ENCODE assay signal across 15 mouse cellular contexts in genomic region chr4:101062146-101062545, GRCm38 (mm10). TPM values are rescaled to one million over a fixed set of nuclear protein-coding genes. Genes with fewer than 3 reads are reported as not detected.
DNase-seq lines count a peak whose midpoint lies in the region.
"Had no signal": no experiment of that assay in that cellular context is flagged by ENCODE, and none has a peak within 500 bp of the region (broad histone marks: within the 10 kb centered on the region; RNA-seq: fewer than 3 reads in every experiment).

No protein-coding gene starts in this region.

- DNase-seq in cerebellum, postnatal 10 days, result peak; percentile 9 to 30
- DNase-seq in cerebellum, postnatal 25 days, result no peak
- DNase-seq in layer of hippocampus, adult 11-12 months (ENCODE audit: low spot score), result peak; percentile 18
- no peak for DNase-seq in layer of hippocampus, adult 18-20 months (ENCODE audit: low spot score in 2 of 2)
- peak; percentile 1 for DNase-seq in thymus, postnatal 25 days
- no peak for DNase-seq in thymus, postnatal 14 days
- DNase-seq in kidney, adult 9 months, result no peak
- no peak for DNase-seq in urinary bladder, postnatal 25 days (ENCODE audit: low spot score)
- DNase-seq: adrenal gland, adult 8-10 months; heart, adult 2 months had no signal

RNA-seq across cellular contexts. Expression of gene Raver2, which starts 6.6 kb away (rescaled TPM):
- 10 to 100 TPM; 45.6 to 47.8 TPM for total RNA-seq in layer of hippocampus, adult 18-20 months (2021)
- total RNA-seq: megakaryocyte-erythroid progenitor cell, adult 5-6 weeks had no signal

RNA-seq across cellular contexts. Expression of gene Gm10577, which starts 41.6 kb away (rescaled TPM):
- total RNA-seq in layer of hippocampus, adult 18-20 months (2021), result not detected
- total RNA-seq: adrenal gland, adult 8-10 months; heart, adult 2 months; heart, postnatal 14 days; layer of hippocampus, adult 8-10 months; left cerebral cortex, postnatal 25 days; megakaryocyte-erythroid progenitor cell, adult 5-6 weeks; neutrophil, adult 5-6 weeks had no signal

Comparison
In these comparisons a context has a peak if more than half of its experiments do, and no peak if none do; other contexts are left out.
1. DNase-seq: peak in cerebellum, postnatal 10 days (2 of 2), layer of hippocampus, adult 11-12 months (single experiment) and thymus, postnatal 25 days (single experiment); none in cerebellum, postnatal 25 days (0 of 2), layer of hippocampus, adult 18-20 months (0 of 2), thymus, postnatal 14 days (single experiment), kidney, adult 9 months (single experiment) and urinary bladder, postnatal 25 days (single experiment).